Mouse (Mus musculus): ENCODE data around the gene Ccdc106. TPM values are rescaled to one million over a fixed set of nuclear protein-coding genes. Genes with fewer than 3 reads are reported as not detected.
A peak's percentile ranks its signal among the peaks of the same experiment; 100 is the strongest.
"Not testable (repeated sequence)": the region's sequence is repeated elsewhere in the genome, so short reads cannot be mapped to it uniquely, and the experiment has no call there.

Ccdc106 gene
- polyA plus RNA-seq, 1 experiment = 0.54 TPM

DNA sequence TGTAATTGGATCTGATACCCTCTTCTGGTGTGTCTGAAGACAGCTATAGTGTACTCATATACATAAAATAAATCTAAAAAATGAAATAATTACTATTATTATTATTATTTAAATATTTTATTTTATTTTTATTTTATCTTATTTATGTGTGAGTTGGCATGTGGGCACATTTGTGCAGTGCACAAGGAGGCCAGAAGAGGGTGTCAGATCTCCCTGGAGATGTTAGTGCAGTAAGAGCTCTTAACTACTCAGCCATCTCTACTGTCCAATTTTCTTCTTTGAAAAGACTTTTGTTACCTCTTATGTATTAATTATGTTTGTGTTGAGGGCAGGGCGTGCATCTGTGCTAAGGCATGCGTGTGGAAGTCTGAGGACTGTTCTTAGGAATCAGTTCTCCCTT lies 20.5 kb upstream of the Ccdc106 start:
- TF ChIP-seq CTCF (IDR thresholded peaks at IDR 0.05; ENCODE audit: extremely low read depth, insufficient read depth, insufficient read length, insufficient replicate concordance) (peak; percentile 37; the same call in 1 of the 2 replicates), POLR2A (IDR thresholded peaks at IDR 0.05; ENCODE audit: low read depth, low read length) (no peak)
- 0 out of 2 replicates have a peak, but pooled peaks cover 9% of the 10 kb centered on the region for H3K4me1 ChIP-seq (ENCODE audit: control insufficient read depth, insufficient read depth, insufficient read length)
- no peaks in the 10 kb centered on the region for H3K27me3 ChIP-seq (ENCODE audit: control insufficient read depth, insufficient read depth, low read length)
- H3K27ac ChIP-seq (ENCODE audit: insufficient read depth, low read length) = no peak overlapping the region
- H3K36me3 ChIP-seq (ENCODE audit: control insufficient read depth, insufficient read depth, low read length) = no peaks in the 10 kb centered on the region
- DNase-seq (ENCODE audit: low read depth in 1 of 2, low spot score in 2 of 2) = peak in 1 of 2 experiments; percentile 37
- no peak overlapping the region for H3K4me3 ChIP-seq (ENCODE audit: extremely low read depth, insufficient read depth, insufficient read length)
- 75% methylated on average over 2 of the region's 2 CpGs for WGBS

GRCm38 (mm10) chr7:5002876-5003275 lies 17.5 kb upstream of the Ccdc106 start:
- H3K36me3 ChIP-seq (ENCODE audit: control insufficient read depth, insufficient read depth, low read length); H3K4me1 ChIP-seq (ENCODE audit: control insufficient read depth, insufficient read depth, insufficient read length); H3K4me3 ChIP-seq (ENCODE audit: extremely low read depth, insufficient read depth, insufficient read length); DNase-seq (ENCODE audit: low read depth in 1 of 2, low spot score in 2 of 2); H3K27ac ChIP-seq (ENCODE audit: insufficient read depth, low read length); H3K27me3 ChIP-seq (ENCODE audit: control insufficient read depth, insufficient read depth, low read length): not testable (repeated sequence)
- WGBS = 76% methylated on average over 8 of the region's 8 CpGs

- H3K4me1 ChIP-seq (ENCODE audit: control insufficient read depth, insufficient read depth, insufficient read length) = no peaks in the 10 kb centered on the region
- DNase-seq (ENCODE audit: low read depth in 1 of 2, low spot score in 2 of 2) = no peak
- H3K27me3 ChIP-seq (ENCODE audit: control insufficient read depth, insufficient read depth, low read length) = no peaks in the 10 kb centered on the region
- no peak overlapping the region for H3K4me3 ChIP-seq (ENCODE audit: extremely low read depth, insufficient read depth, insufficient read length)
- WGBS = 96% methylated on average over 26 of the region's 26 CpGs
- no peak for TF ChIP-seq POLR2A (IDR thresholded peaks at IDR 0.05; ENCODE audit: low read depth, low read length)
- no peak for TF ChIP-seq CTCF (IDR thresholded peaks at IDR 0.05; ENCODE audit: extremely low read depth, insufficient read depth, insufficient read length, insufficient replicate concordance)
- H3K27ac ChIP-seq (ENCODE audit: insufficient read depth, low read length) = no peak overlapping the region
- H3K36me3 ChIP-seq (ENCODE audit: control insufficient read depth, insufficient read depth, low read length) = peaks cover 41% of the 10 kb centered on the region
These were observed 12.1 kb upstream of the Ccdc106 start for GRCm38 (mm10) chr7:5008229-5008628.

- no peaks in the 10 kb centered on the region for H3K4me1 ChIP-seq (ENCODE audit: control insufficient read depth, insufficient read depth, insufficient read length)
- no peak overlapping the region for H3K4me3 ChIP-seq (ENCODE audit: extremely low read depth, insufficient read depth, insufficient read length)
- no peak overlapping the region for H3K27ac ChIP-seq (ENCODE audit: insufficient read depth, low read length)
- H3K27me3 ChIP-seq (ENCODE audit: control insufficient read depth, insufficient read depth, low read length) = no peaks in the 10 kb centered on the region; the same call in 1 of the 2 replicates
- TF ChIP-seq POLR2A (IDR thresholded peaks at IDR 0.05; ENCODE audit: low read depth, low read length) (no peak), CTCF (IDR thresholded peaks at IDR 0.05; ENCODE audit: extremely low read depth, insufficient read depth, insufficient read length, insufficient replicate concordance) (no peak)
- peaks cover 37% of the 10 kb centered on the region for H3K36me3 ChIP-seq (ENCODE audit: control insufficient read depth, insufficient read depth, low read length)
- WGBS = 84% methylated on average over 27 of the region's 27 CpGs
- DNase-seq (ENCODE audit: low read depth in 1 of 2, low spot score in 2 of 2) = no peak
These were observed 7.5 kb upstream of the Ccdc106 start for GRCm38 (mm10) chr7:5012681-5013513.

- no peaks in the 10 kb centered on the region; the same call in 1 of the 2 replicates for H3K4me1 ChIP-seq (ENCODE audit: control insufficient read depth, insufficient read depth, insufficient read length)
- H3K4me3 ChIP-seq (ENCODE audit: extremely low read depth, insufficient read depth, insufficient read length) = peak within 1 kb of the TSS; percentile 96
- peak; percentile 94 to 97 for DNase-seq (ENCODE audit: low read depth in 1 of 2, low spot score in 2 of 2)
- H3K27me3 ChIP-seq (ENCODE audit: control insufficient read depth, insufficient read depth, low read length) = no peaks in the 10 kb centered on the region; the same call in 1 of the 2 replicates
- under 1% methylated on average over 39 of the region's 42 CpGs for WGBS
- peaks cover 22% of the 10 kb centered on the region for H3K36me3 ChIP-seq (ENCODE audit: control insufficient read depth, insufficient read depth, low read length)
- TF ChIP-seq POLR2A (IDR thresholded peaks at IDR 0.05; ENCODE audit: low read depth, low read length) (no peak), CTCF (IDR thresholded peaks at IDR 0.05; ENCODE audit: extremely low read depth, insufficient read depth, insufficient read length, insufficient replicate concordance) (no peak)
- peak within 1 kb of the TSS; percentile 99 for H3K27ac ChIP-seq (ENCODE audit: insufficient read depth, low read length)
These were observed 5.9 kb upstream of the Ccdc106 start, which contains the start of the genes Zfp524 and Fiz1 for GRCm38 (mm10) chr7:5014251-5015117. Zfp524 (plus strand) TSS chr7:5014415. Fiz1 (minus strand) TSS chr7:5014697.

DNA sequence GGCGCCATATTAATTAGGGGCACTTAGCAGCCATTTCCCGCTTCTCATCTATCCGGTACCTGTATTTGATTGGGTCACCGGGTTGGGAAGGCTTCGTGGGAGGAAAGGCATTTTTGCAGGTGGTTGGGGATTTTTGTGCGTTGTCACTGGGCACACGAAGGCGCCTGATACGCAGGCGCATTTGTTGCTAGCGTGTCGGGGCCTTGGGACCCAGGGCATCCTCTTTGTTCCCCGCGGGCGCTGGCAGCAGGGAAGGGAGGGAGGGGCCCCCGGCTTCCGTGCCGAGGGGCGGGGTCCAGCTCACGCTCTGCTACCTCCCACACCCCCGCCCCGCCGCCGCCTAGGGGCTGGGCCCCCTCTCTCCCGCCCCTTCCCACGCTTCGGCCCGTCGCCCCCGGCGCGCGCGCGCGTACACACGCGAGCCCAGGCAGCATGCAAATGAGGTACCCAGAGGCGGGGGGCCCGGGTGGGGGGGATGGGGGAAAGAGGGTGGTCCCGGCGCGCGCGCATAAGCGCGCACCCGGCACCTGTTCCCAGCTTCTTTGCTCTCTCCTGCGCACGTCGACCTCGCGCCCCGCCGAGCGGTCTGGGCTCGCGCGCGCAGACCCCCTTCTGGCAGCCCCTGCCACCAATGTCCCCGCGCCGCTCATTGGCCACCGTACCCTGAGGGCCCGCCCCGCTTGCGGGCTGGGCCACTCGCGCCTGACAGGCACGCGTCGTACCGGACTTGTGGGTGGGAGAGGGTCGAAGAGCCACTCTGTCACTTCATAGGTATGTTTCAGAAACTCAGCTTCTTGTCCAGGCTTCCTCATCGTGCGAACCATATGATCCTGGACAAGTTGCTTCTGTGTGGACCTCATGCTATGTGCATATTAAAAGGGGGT lies 5.0 kb upstream of the Ccdc106 start, which contains the start of gene Gm44973:
TSS of gene Gm44973 (plus strand) at position 379 of the 884 bp plus-strand sequence.
- no peaks in the 10 kb centered on the region; the same call in 1 of the 2 replicates for H3K27me3 ChIP-seq (ENCODE audit: control insufficient read depth, insufficient read depth, low read length)
- peak within 1 kb of the TSS; percentile 96 for H3K4me3 ChIP-seq (ENCODE audit: extremely low read depth, insufficient read depth, insufficient read length)
- under 1% methylated on average over 65 of the region's 76 CpGs for WGBS
- peaks cover 20% of the 10 kb centered on the region for H3K36me3 ChIP-seq (ENCODE audit: control insufficient read depth, insufficient read depth, low read length)
- peak; percentile 39 for TF ChIP-seq POLR2A (IDR thresholded peaks at IDR 0.05; ENCODE audit: low read depth, low read length)
- no peak for TF ChIP-seq CTCF (IDR thresholded peaks at IDR 0.05; ENCODE audit: extremely low read depth, insufficient read depth, insufficient read length, insufficient replicate concordance)
- H3K27ac ChIP-seq (ENCODE audit: insufficient read depth, low read length) = peak within 1 kb of the TSS; percentile 99
- DNase-seq (ENCODE audit: low read depth in 1 of 2, low spot score in 2 of 2) = peak; percentile 91 to 95
- no peaks in the 10 kb centered on the region; the same call in 1 of the 2 replicates for H3K4me1 ChIP-seq (ENCODE audit: control insufficient read depth, insufficient read depth, insufficient read length)
